Comparison of ENCODE assay signal across 19 mouse cellular contexts in the genomic region with DNA sequence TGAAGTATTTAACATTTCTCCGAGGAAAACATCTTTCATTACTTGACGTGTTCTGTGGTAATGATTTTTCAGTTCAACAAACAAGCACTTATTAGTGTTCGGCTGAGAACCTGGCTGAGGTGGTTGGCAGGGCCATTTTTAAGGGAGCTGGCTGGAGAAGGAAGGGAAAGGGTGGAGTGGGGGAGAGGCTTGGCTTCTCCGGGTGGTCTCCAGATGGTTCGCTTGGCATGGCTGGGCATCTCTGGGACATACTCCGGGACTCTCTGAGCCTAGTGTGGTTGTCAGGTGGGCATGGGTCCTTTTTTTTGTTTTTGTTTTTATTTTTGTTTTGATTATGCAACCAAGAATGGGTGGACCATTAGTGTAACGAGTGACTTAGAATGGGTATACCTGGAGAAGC. TPM values are rescaled to one million over a fixed set of nuclear protein-coding genes. Genes with fewer than 3 reads are reported as not detected.
DNase-seq lines count a peak whose midpoint lies in the region; ATAC-seq and TF ChIP-seq lines count a peak whose summit lies in the region.
"Had no signal": no experiment of that assay in that cellular context is flagged by ENCODE, and none has a peak within 500 bp of the region (broad histone marks: within the 10 kb centered on the region; RNA-seq: fewer than 3 reads in every experiment).

No protein-coding gene starts in this region.

- no peak overlapping the region for H3K4me3 ChIP-seq in gastrocnemius, adult 2 months
- H3K4me3 ChIP-seq in hindbrain, embryonic 14.5 days (replicated peaks; ENCODE audit: low read length): no peak overlapping the region
- no peak overlapping the region for H3K4me3 ChIP-seq in hindbrain, embryonic 11.5 days (ENCODE audit: low read depth, low read length)
- no peak overlapping the region for H3K4me3 ChIP-seq in neural tube, embryonic 13.5 days
- no peak overlapping the region for H3K4me3 ChIP-seq in midbrain, embryonic 16.5 days (ENCODE audit: low read depth, low read length)
- H3K4me3 ChIP-seq: embryonic facial prominence, embryonic 10.5 days; heart, embryonic 13.5 days had no signal

- intact Hi-C loops in gastrocnemius, adult 2 months (cut with DNase I): no loop called here

- H3K9me3 ChIP-seq in hindbrain, embryonic 14.5 days (ENCODE audit: control insufficient read depth, low read length): no peaks in the 10 kb centered on the region
- H3K9me3 ChIP-seq in hindbrain, embryonic 11.5 days (ENCODE audit: control insufficient read depth, low read length): no peaks in the 10 kb centered on the region
- no peaks in the 10 kb centered on the region for H3K9me3 ChIP-seq in neural tube, embryonic 13.5 days
- no peaks in the 10 kb centered on the region for H3K9me3 ChIP-seq in midbrain, embryonic 16.5 days (replicated peaks; ENCODE audit: control insufficient read depth, low read length, poor library complexity, severe bottlenecking)
- H3K9me3 ChIP-seq: embryonic facial prominence, embryonic 10.5 days; heart, embryonic 13.5 days had no signal

- H3K27me3 ChIP-seq in hindbrain, embryonic 14.5 days (ENCODE audit: control insufficient read depth, insufficient read depth, low read length): no peaks in the 10 kb centered on the region
- no peaks in the 10 kb centered on the region for H3K27me3 ChIP-seq in hindbrain, embryonic 11.5 days (ENCODE audit: control insufficient read depth, insufficient read depth, low read length)
- H3K27me3 ChIP-seq in neural tube, embryonic 13.5 days: no peaks in the 10 kb centered on the region
- H3K27me3 ChIP-seq in midbrain, embryonic 16.5 days (ENCODE audit: control insufficient read depth, insufficient read depth, low read depth, low read length): no peaks in the 10 kb centered on the region
- H3K27me3 ChIP-seq: CH12.LX; heart, embryonic 13.5 days had no signal

- DNase-seq in gastrocnemius, adult 2 months: no peak
- no peak for DNase-seq in gastrocnemius, adult 8-10 months (ENCODE audit: low spot score in 2 of 2)
- no peak for DNase-seq in hindbrain, embryonic 14.5 days (ENCODE audit: low spot score)
- DNase-seq in hindbrain, embryonic 11.5 days (ENCODE audit: low spot score): no peak
- no peak for DNase-seq in neural tube, embryonic 10.5 days (ENCODE audit: extremely low spot score, low spot score)
- DNase-seq: adrenal gland, postnatal 14 days; cerebellum, adult 11-12 months; cerebellum, adult 9-10 months; gastrocnemius, postnatal 25 days; heart, postnatal 4 days had no signal

- ATAC-seq in hindbrain, embryonic 14.5 days (ENCODE audit: low FRiP score): no peak
- ATAC-seq in hindbrain, embryonic 11.5 days (ENCODE audit: low FRiP score): no peak
- no peak for ATAC-seq in neural tube, embryonic 13.5 days (ENCODE audit: low read depth)
- ATAC-seq in midbrain, embryonic 16.5 days: no peak
- ATAC-seq: activated CD4-positive, CD25-positive, alpha-beta regulatory T cell, adult 4 months; forebrain, embryonic 14.5 days; intestine, embryonic 16.5 days; Patski had no signal

- peaks cover 42% of the 10 kb centered on the region for H3K4me1 ChIP-seq in hindbrain, embryonic 14.5 days (replicated peaks; ENCODE audit: control insufficient read depth, insufficient read depth, low read length)
- H3K4me1 ChIP-seq in hindbrain, embryonic 11.5 days (replicated peaks; ENCODE audit: control insufficient read depth, insufficient read depth, low read length): 0 out of 2 replicates have a peak, but pooled peaks cover 2% of the 10 kb centered on the region
- H3K4me1 ChIP-seq in neural tube, embryonic 13.5 days (replicated peaks): peaks cover 72% of the 10 kb centered on the region
- peaks cover 17% of the 10 kb centered on the region for H3K4me1 ChIP-seq in midbrain, embryonic 16.5 days (ENCODE audit: control insufficient read depth, insufficient read depth, low read length)

- WGBS in hindbrain, embryonic 14.5 days: 68% methylated on average over 7 of the region's 7 CpGs
- WGBS in hindbrain, embryonic 11.5 days: 88% methylated on average over 7 of the region's 7 CpGs
- 70% methylated on average over 7 of the region's 7 CpGs for WGBS in neural tube, embryonic 13.5 days
- WGBS in midbrain, embryonic 16.5 days: 84% methylated on average over 7 of the region's 7 CpGs

- H3K36me3 ChIP-seq in hindbrain, embryonic 14.5 days (replicated peaks; ENCODE audit: control insufficient read depth, insufficient read depth): peaks cover 4% of the 10 kb centered on the region; the same call in 1 of the 2 replicates
- H3K36me3 ChIP-seq in hindbrain, embryonic 11.5 days (ENCODE audit: control insufficient read depth, insufficient read depth, low read length): no peaks in the 10 kb centered on the region
- H3K36me3 ChIP-seq in neural tube, embryonic 13.5 days: no peaks in the 10 kb centered on the region; the same call in 1 of the 2 replicates
- H3K36me3 ChIP-seq in midbrain, embryonic 16.5 days (ENCODE audit: control insufficient read depth, insufficient read depth, low read length): no peaks in the 10 kb centered on the region
- H3K36me3 ChIP-seq: embryonic facial prominence, embryonic 10.5 days; heart, embryonic 13.5 days had no signal

- H3K4me2 ChIP-seq in hindbrain, embryonic 14.5 days (replicated peaks): no peak overlapping the region
- H3K4me2 ChIP-seq in hindbrain, embryonic 11.5 days (replicated peaks; ENCODE audit: low read depth, low read length): no peak overlapping the region
- H3K4me2 ChIP-seq in neural tube, embryonic 13.5 days: no peak overlapping the region
- H3K4me2 ChIP-seq in midbrain, embryonic 16.5 days (ENCODE audit: low read length): no peak overlapping the region
- H3K4me2 ChIP-seq: heart, embryonic 13.5 days had no signal

- no peak for TF ChIP-seq CTCF in gastrocnemius, adult 2 months (IDR thresholded peaks at IDR 0.05)

- peak overlapping the region; percentile 24; the same call in 1 of the 2 replicates for H3K27ac ChIP-seq in gastrocnemius, adult 2 months
- H3K27ac ChIP-seq in hindbrain, embryonic 14.5 days: peak overlapping the region; percentile 26; the same call in 1 of the 2 replicates
- H3K27ac ChIP-seq in hindbrain, embryonic 11.5 days (ENCODE audit: low read depth, low read length): no peak overlapping the region
- peak overlapping the region; percentile 46; the same call in 1 of the 2 replicates for H3K27ac ChIP-seq in neural tube, embryonic 13.5 days (replicated peaks)
- H3K27ac ChIP-seq in midbrain, embryonic 16.5 days (ENCODE audit: low read length): no peak overlapping the region
- H3K27ac ChIP-seq: embryonic facial prominence, embryonic 10.5 days; heart, embryonic 13.5 days had no signal

- H3K9ac ChIP-seq in hindbrain, embryonic 14.5 days: no peak overlapping the region
- no peak overlapping the region for H3K9ac ChIP-seq in hindbrain, embryonic 11.5 days (ENCODE audit: low read depth, low read length)
- 0 out of 2 replicates have a peak overlapping the region, but pooled peaks have one; percentile 5 for H3K9ac ChIP-seq in neural tube, embryonic 13.5 days
- H3K9ac ChIP-seq in midbrain, embryonic 16.5 days (ENCODE audit: low read depth, low read length): no peak overlapping the region
- H3K9ac ChIP-seq: heart, embryonic 13.5 days had no signal

RNA-seq across cellular contexts. Expression of gene Tshz3, which starts 16.4 kb away (rescaled TPM):
- total RNA-seq in gastrocnemius, adult 2 months (2021): 1 to 10 TPM; 2.9 to 3.1 TPM
- 1 to 10 TPM; 1.1 to 2.2 (median 1.7) TPM for total RNA-seq in gastrocnemius, adult 8-10 months (2022)
- polyA plus RNA-seq in hindbrain, embryonic 14.5 days (2014; fragmentation: Nextera tagmentation; extraction: Ambion mirVana): 38.2 and 55.9 TPM in 2 replicates
- 14.4 and 21.3 TPM in 2 replicates for polyA plus RNA-seq in hindbrain, embryonic 11.5 days (2014; fragmentation: Nextera tagmentation; extraction: Ambion mirVana)
- 43.1 and 44.9 TPM in 2 replicates for polyA plus RNA-seq in neural tube, embryonic 13.5 days (2015; fragmentation: Nextera tagmentation; extraction: Ambion mirVana)
- 8.9 and 9.9 TPM in 2 replicates for polyA plus RNA-seq in midbrain, embryonic 16.5 days (2015; fragmentation: Nextera tagmentation; extraction: Ambion mirVana)
- total RNA-seq: CH12.LX had no signal

Comparison
In these comparisons a context has a peak if more than half of its experiments do, and no peak if none do; other contexts are left out.
1. H3K27ac ChIP-seq: peak in gastrocnemius, adult 2 months (single experiment), hindbrain, embryonic 14.5 days (single experiment) and neural tube, embryonic 13.5 days (single experiment); none in hindbrain, embryonic 11.5 days (single experiment) and midbrain, embryonic 16.5 days (single experiment).